Mouse (Mus musculus) liver (tissue): ENCODE data around the gene Macrod1.

Source experiments
- DNase-seq: peaks from one replicate; pipeline ENCODE4 v3.0.0-alpha.2; 2020; ENCODE audit warnings: mixed read lengths

The Macrod1 gene

GRCm38 (mm10) chr19:7171447-7171846, 114.8 kb downstream of the Macrod1 start:
- DNase-seq, result peak; percentile 38

- peak; percentile 39 for DNase-seq
Observed at GRCm38 (mm10) chr19:7172051-7172866, 115.6 kb downstream of the Macrod1 start.

- DNase-seq, result no peak
Observed at GRCm38 (mm10) chr19:7176041-7176696, 119.6 kb downstream of the Macrod1 start.

GRCm38 (mm10) chr19:7177804-7178511, 121.3 kb downstream of the Macrod1 start:
- DNase-seq, result no peak

- no peak for DNase-seq
Observed at GRCm38 (mm10) chr19:7178841-7179452, 122.3 kb downstream of the Macrod1 start.

- no peak for DNase-seq
Observed at GRCm38 (mm10) chr19:7180756-7181405, 124.3 kb downstream of the Macrod1 start.

GRCm38 (mm10) chr19:7181496-7181895, 124.9 kb downstream of the Macrod1 start:
- DNase-seq, result no peak

- DNase-seq, result no peak
Observed at GRCm38 (mm10) chr19:7182273-7182949, 125.8 kb downstream of the Macrod1 start.

- DNase-seq, result no peak
Observed at GRCm38 (mm10) chr19:7183419-7183818, 126.8 kb downstream of the Macrod1 start.

- no peak for DNase-seq
Observed at GRCm38 (mm10) chr19:7185059-7185458, 128.4 kb downstream of the Macrod1 start.

GRCm38 (mm10) chr19:7185715-7186291, 129.2 kb downstream of the Macrod1 start:
- no peak for DNase-seq

- no peak for DNase-seq
Observed at GRCm38 (mm10) chr19:7187157-7187556, 130.5 kb downstream of the Macrod1 start.

- DNase-seq, result no peak
Observed at GRCm38 (mm10) chr19:7189026-7189425, 132.4 kb downstream of the Macrod1 start.

- no peak for DNase-seq
Observed at GRCm38 (mm10) chr19:7190986-7191385, 134.4 kb downstream of the Macrod1 start.

GRCm38 (mm10) chr19:7191639-7192038, 135.0 kb downstream of the Macrod1 start:
- no peak for DNase-seq

GRCm38 (mm10) chr19:7192561-7192967, 136.0 kb downstream of the Macrod1 start:
- DNase-seq, result no peak

- DNase-seq, result peak; percentile 71
Observed at GRCm38 (mm10) chr19:7195900-7196728, 139.5 kb downstream of the Macrod1 start.

GRCm38 (mm10) chr19:7196741-7197270, 140.2 kb downstream of the Macrod1 start:
- peak; percentile 48 for DNase-seq

GRCm38 (mm10) chr19:7197445-7197844, 140.8 kb downstream of the Macrod1 start:
- no peak for DNase-seq

GRCm38 (mm10) chr19:7199089-7199488, 142.5 kb downstream of the Macrod1 start:
- no peak for DNase-seq
